Comparison of ENCODE assay signal across 16 mouse cellular contexts in the genomic region with DNA sequence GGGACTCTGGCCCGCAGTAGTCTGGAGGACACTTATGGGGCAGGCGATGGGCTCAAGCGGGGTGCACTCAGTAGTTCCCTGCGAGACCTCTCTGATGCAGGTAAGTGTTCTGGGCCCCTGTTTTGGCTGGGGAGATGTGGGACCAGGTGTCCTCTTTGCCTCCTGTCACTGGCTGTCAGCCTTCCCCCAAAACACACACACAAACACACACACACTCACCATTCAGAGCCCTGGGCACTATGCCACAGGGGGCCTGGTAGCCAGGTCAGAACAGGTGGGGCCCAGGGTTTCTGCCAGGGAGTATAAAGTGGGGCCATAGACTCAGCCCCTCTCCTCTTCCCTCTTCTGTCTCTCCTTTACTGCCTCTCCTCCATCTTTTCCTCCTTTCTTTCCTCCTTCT. TPM values are rescaled to one million over a fixed set of nuclear protein-coding genes. Genes with fewer than 3 reads are reported as not detected.
DNase-seq lines count a peak whose midpoint lies in the region; ATAC-seq lines count a peak whose summit lies in the region.
"Had no signal": no experiment of that assay in that cellular context is flagged by ENCODE, and none has a peak within 500 bp of the region (broad histone marks: within the 10 kb centered on the region; RNA-seq: fewer than 3 reads in every experiment).

No protein-coding gene starts in this region.

- no peak for ATAC-seq in monocyte, adult 5-6 weeks (replicated peaks; ENCODE audit: insufficient number of reproducible peaks, low FRiP score, low TSS enrichment, poor library complexity, severe bottlenecking)
- ATAC-seq: activated CD4-positive, CD25-positive, alpha-beta regulatory T cell, adult 4 months; forebrain, embryonic 14.5 days; forebrain, postnatal 0 days; intestine, postnatal 0 days had no signal

- peak; percentile 55 for DNase-seq in heart, adult 11 months
- DNase-seq in heart, adult 9 months (ENCODE audit: low spot score in 2 of 2), result no peak
- peak; percentile 49 for DNase-seq in cerebellum, adult 8-10 months
- peak; percentile 42 to 55 for DNase-seq in cerebellum, postnatal 25 days
- DNase-seq in adrenal gland, postnatal 10 days, result no peak
- DNase-seq in kidney, postnatal 10 days, result no peak
- DNase-seq: adrenal gland, adult 8-10 months; adrenal gland, postnatal 36 days; forebrain, postnatal 0 days; gastrocnemius, adult 2 months; gastrocnemius, postnatal 25 days; heart, adult 2 months had no signal

RNA-seq across cellular contexts. Expression of a gene that starts 11.1 kb away (rescaled TPM):
- total RNA-seq in adrenal gland, postnatal 10 days (2021), result 10 to 100 TPM; 52.9 to 72.5 TPM
- 36.0 to 60.8 TPM (median 38.0 TPM) in 3 replicates for total RNA-seq in monocyte, adult 5-6 weeks (2017)

Comparison
In these comparisons a context has a peak if more than half of its experiments do, and no peak if none do; other contexts are left out.
1. DNase-seq: peak in heart, adult 11 months (single experiment), cerebellum, adult 8-10 months (single experiment) and cerebellum, postnatal 25 days (2 of 2); none in heart, adult 9 months (0 of 2), adrenal gland, postnatal 10 days (single experiment) and kidney, postnatal 10 days (single experiment).